Mouse (Mus musculus) spleen, postnatal 36 days (tissue): Measurements from ENCODE around the gene Casz1.

ENCODE experiments used
- DNase-seq, 2 experiments: peaks; one replicate each; pipeline ENCODE4 v3.0.0; 2022; ENCODE audit warnings: low spot score in 2 of 2, mixed read lengths in 1 of 2

Gene Casz1

GRCm38 (mm10) chr4:148804137-148804779, at the start of gene Casz1:
TSS of gene Casz1 (plus strand) at chr4:148804429.
- peak; percentile 8 to 10 for DNase-seq

- DNase-seq, result no peak
Measured at GRCm38 (mm10) chr4:148758863-148759262, 45.4 kb upstream of the Casz1 start.

DNA sequence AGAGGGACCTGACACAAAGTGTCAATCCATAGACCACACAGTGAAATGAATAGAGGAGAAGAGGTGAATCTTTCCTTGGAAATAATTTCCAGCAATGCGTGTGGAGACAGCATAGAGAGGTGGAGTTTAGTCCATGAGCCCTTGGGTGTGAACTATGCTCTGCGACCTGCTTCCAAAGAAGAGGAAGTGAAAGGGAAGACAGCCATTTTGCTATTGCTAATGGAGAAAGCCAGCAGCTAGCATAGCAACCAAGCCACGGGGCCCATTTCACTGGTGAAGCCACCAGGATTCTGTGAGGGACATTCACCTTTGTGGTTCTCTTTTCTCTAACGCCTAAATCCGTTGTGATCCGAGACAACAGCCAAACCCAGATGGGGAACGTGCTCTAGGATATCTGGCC, 44.1 kb upstream of the Casz1 start:
- DNase-seq, result no peak

- no peak for DNase-seq
Measured at GRCm38 (mm10) chr4:148766021-148766775, 38.0 kb upstream of the Casz1 start.

GRCm38 (mm10) chr4:148767655-148768305, 36.4 kb upstream of the Casz1 start:
- no peak for DNase-seq

DNA sequence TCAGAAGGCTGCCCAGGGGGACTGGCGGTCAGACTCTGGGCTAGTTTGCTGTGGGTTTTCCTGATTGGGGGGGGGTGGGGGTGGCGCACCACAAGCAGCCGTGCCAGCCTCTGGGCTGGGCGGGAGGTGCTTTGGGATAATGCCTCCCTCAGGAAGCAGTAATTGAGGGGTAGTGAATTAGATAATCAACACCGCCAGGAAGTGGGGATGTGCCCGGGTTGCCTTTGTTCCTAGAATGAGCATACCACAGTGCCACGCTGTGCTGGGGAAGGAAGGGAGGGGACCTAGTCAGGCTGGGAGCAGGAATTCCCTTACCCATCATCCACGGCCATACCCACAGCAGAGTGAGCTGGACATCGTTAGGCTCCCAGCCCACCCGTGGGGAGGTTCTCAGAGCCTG, 35.6 kb upstream of the Casz1 start:
- DNase-seq, result no peak

GRCm38 (mm10) chr4:148770582-148771408, 33.4 kb upstream of the Casz1 start:
- no peak for DNase-seq

GRCm38 (mm10) chr4:148771409-148771929, 32.8 kb upstream of the Casz1 start:
- no peak for DNase-seq

GRCm38 (mm10) chr4:148772658-148773057, 31.6 kb upstream of the Casz1 start:
- DNase-seq, result no peak

GRCm38 (mm10) chr4:148774036-148774435, 30.2 kb upstream of the Casz1 start:
- no peak for DNase-seq

GRCm38 (mm10) chr4:148775476-148776269, 28.6 kb upstream of the Casz1 start:
- no peak for DNase-seq

GRCm38 (mm10) chr4:148780097-148780621, 24.1 kb upstream of the Casz1 start:
- no peak for DNase-seq

- DNase-seq, result no peak
Measured at GRCm38 (mm10) chr4:148781516-148781915, 22.7 kb upstream of the Casz1 start.

DNA sequence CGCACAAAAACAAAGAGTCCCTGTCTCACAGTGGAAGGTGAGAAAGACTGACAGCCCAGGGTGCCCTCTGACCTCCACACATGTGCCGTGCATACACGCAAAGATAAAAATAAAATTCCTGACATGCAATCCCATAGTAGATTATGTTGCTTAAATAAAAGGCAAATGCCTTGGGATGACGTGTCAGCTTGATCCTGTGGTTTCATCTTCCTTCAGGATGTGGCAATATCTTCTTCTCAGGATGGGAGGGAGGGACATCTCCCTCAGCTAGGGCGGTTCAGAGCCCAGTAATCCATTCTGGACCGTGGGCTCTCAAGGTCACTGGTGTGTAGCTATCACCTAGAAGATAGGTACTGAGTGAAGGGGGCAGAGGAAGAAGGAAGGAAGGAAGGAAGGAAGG, 21.3 kb upstream of the Casz1 start:
- DNase-seq, result no peak

DNA sequence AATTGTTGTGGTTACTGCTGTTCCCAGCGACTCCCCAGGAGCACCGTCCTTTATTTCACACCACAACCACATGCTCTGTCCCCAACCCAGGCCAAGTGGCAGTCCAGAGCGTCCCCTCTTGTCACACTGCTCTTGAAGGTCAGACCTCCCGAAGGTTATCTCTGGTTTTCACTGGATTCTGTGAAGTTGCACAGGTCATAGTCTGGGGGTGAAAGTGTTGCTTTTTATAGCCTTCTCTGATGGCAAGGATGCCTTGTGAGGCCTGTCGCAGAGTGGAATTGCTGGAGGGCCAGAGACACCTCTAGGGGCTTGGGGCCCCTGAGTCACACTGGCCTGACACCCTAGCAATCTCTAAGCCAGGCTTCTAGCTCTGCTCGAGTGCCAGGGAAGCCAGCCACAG, 20.5 kb upstream of the Casz1 start:
- DNase-seq, result no peak

DNA sequence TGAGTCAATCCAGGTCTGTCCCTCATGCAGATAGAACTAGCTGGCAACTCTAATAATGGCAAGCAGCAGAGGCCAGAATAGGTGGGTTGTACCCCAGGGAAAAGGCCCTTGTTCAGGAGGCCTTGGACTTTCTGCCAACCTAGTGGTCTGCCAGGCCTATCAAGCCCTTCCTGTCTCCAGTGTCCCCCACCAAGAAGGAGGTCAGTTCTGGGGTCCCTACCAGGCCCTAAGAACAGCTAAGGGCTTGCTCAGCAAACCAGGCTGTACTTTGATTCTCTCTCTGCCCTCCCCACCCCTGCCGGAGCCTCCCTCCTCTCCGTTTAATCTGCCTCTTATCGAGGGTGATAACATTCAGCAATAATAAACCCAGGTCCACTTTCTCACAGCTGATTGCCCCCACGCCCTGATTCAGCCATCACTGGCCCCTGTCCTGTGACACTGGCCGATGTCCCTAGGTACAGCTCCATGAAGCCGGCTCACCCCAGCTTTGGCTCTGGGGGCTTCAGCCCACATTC, 19.1 kb upstream of the Casz1 start:
- DNase-seq, result no peak

DNA sequence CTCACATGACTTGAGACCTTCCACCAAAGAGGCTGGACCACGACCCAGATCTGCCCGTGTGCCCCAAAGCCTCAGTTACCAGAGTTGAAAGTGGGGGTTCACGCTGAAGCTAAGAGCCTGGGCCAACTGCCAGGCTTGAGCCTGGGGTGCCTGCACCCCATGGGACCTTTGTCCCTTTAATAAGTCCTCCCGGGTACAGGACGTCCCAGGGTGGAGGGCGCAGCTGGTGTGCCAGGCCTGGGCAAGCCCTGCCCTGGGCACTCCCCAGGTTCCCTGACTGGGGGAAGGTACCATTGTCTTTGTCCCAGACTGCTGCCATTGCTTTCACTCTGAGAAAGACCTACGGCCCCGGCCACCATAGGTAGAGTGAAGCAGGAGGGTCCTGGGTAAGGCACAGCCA, 18.2 kb upstream of the Casz1 start:
- no peak for DNase-seq

DNA sequence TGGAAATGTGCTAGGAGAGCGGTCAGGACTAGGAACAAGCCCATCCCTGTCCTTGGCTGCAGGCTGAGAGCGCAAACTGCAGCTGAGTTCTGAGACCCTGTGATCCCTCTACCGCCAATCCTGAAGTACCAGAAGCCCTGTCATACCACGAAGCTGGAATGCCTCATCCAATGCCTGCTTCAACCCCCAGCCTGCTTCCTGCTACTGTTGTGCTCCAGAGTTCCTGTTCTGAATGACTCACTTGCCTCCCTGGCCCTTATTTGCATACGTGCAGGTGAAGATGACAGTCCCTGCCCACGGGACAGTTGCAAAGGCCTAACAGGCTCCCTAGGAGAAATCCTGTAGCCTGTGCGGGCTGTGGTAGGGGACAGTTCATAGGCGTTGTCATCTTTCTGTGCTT, 13.3 kb upstream of the Casz1 start:
- no peak for DNase-seq

DNA sequence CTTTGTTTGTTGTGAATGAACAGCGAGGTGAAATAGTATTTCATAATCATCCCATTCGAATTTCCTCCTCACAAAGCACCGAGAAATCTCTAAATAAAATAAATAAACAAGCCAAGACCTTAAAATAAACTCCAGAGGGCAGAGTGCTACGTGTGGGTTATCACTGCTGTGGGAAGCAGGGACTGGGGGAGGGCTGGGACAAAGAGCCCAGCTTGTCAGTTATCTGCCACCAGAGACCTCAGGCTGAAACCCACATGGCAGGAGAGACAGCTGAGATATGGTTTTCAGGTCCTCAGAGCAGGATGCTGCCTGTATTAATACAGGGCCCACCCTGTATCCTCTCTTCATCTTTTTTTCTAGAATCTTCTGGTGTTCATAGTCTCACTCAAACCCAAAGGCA, 9.2 kb upstream of the Casz1 start:
- DNase-seq, result no peak
